In genomic region chr7:132575623-132576022, GRCm38 (mm10) we compare ENCODE assay signal across 8 mouse cellular contexts. TPM values are rescaled to one million over a fixed set of nuclear protein-coding genes. Genes with fewer than 3 reads are reported as not detected.
A peak's percentile ranks its signal among the peaks of the same experiment; 100 is the strongest.
DNase-seq lines count a peak whose midpoint lies in the region; ATAC-seq and TF ChIP-seq lines count a peak whose summit lies in the region.

No protein-coding gene starts in this region.

- peaks cover 17% of the 10 kb centered on the region; the same call in 1 of the 2 replicates for H3K4me1 ChIP-seq in forebrain, embryonic 14.5 days (ENCODE audit: control insufficient read depth, insufficient read depth, low read length)
- H3K4me1 ChIP-seq in lung, embryonic 14.5 days (ENCODE audit: insufficient read depth): peaks cover 10% of the 10 kb centered on the region

- no peaks in the 10 kb centered on the region; the same call in 1 of the 2 replicates for H3K9me3 ChIP-seq in forebrain, embryonic 14.5 days (replicated peaks; ENCODE audit: control insufficient read depth, low read length)
- no peaks in the 10 kb centered on the region for H3K9me3 ChIP-seq in lung, embryonic 14.5 days (ENCODE audit: low read depth, low read length)

- H3K27ac ChIP-seq in forebrain, embryonic 14.5 days (ENCODE audit: low read depth, low read length): peak overlapping the region; percentile 78
- peak overlapping the region; percentile 94 for H3K27ac ChIP-seq in layer of hippocampus, adult 2 months
- H3K27ac ChIP-seq in lung, embryonic 14.5 days (ENCODE audit: low read depth): peak overlapping the region; percentile 98

- DNase-seq in MEL-GATA-1-ER (ENCODE audit: extremely low read depth, low read depth): peak; percentile 99
- peak; percentile 84 for DNase-seq in cerebellum, adult 11-12 months
- peak; percentile 93 for DNase-seq in forebrain, embryonic 14.5 days (ENCODE audit: low spot score)
- peak; percentile 65 for DNase-seq in heart, postnatal 25 days (ENCODE audit: low spot score)
- DNase-seq in layer of hippocampus, adult 2 months (ENCODE audit: low spot score in 2 of 2): peak; percentile 84 to 88
- peak; percentile 96 for DNase-seq in lung, embryonic 14.5 days
- DNase-seq in thymus, postnatal 0 days (ENCODE audit: low spot score): peak; percentile 80

- H3K4me2 ChIP-seq in forebrain, embryonic 14.5 days (ENCODE audit: low read length): peak overlapping the region; percentile 67
- peak overlapping the region; percentile 62 for H3K4me2 ChIP-seq in lung, embryonic 14.5 days

- H3K36me3 ChIP-seq in forebrain, embryonic 14.5 days (ENCODE audit: control insufficient read depth, insufficient read depth, low read length): no peaks in the 10 kb centered on the region
- 0 out of 2 replicates have a peak, but pooled peaks cover 1% of the 10 kb centered on the region for H3K36me3 ChIP-seq in lung, embryonic 14.5 days (ENCODE audit: insufficient read depth)

- intact Hi-C loops in heart, postnatal 25 days (cut with DNase I): loop anchor here (5.0 to 10.0 kb wide), 2 partner anchors 57 to 149 kb away; no protein-coding TSS in a partner anchor

- ATAC-seq in forebrain, embryonic 14.5 days: peak; percentile 89
- ATAC-seq in lung, embryonic 14.5 days (ENCODE audit: insufficient read depth): peak; percentile 96
- peak; percentile 76 for ATAC-seq in neutrophil, adult 5-6 weeks (ENCODE audit: extremely low read depth, insufficient number of reproducible peaks, low FRiP score, poor library complexity, severe bottlenecking)

- peak overlapping the region; percentile 70 for H3K9ac ChIP-seq in forebrain, embryonic 14.5 days (ENCODE audit: low read length)
- H3K9ac ChIP-seq in lung, embryonic 14.5 days: peak overlapping the region; percentile 72

- WGBS in forebrain, embryonic 14.5 days: under 1% methylated on average over 13 of the region's 13 CpGs
- WGBS in lung, embryonic 14.5 days: under 1% methylated on average over 13 of the region's 13 CpGs

- TF ChIP-seq CTCF in layer of hippocampus, adult 2 months (conservative IDR thresholded peaks at IDR 0.05): peak; percentile 69
- TF ChIP-seq CTCF in lung, embryonic 14.5 days (IDR thresholded peaks at IDR 0.05; ENCODE audit: low read depth): peak; percentile 70

- peak overlapping the region; percentile 65 for H3K4me3 ChIP-seq in forebrain, embryonic 14.5 days (ENCODE audit: low read depth, low read length)
- H3K4me3 ChIP-seq in layer of hippocampus, adult 2 months: peak overlapping the region; percentile 82
- H3K4me3 ChIP-seq in lung, embryonic 14.5 days (ENCODE audit: low read depth, low read length): peak overlapping the region; percentile 57

- H3K27me3 ChIP-seq in forebrain, embryonic 14.5 days (replicated peaks; ENCODE audit: control insufficient read depth, insufficient read depth, low read length): no peaks in the 10 kb centered on the region
- H3K27me3 ChIP-seq in lung, embryonic 14.5 days (ENCODE audit: insufficient read depth, low read length): no peaks in the 10 kb centered on the region

RNA-seq across cellular contexts. Expression of gene Oat, which starts 0.6 kb away (rescaled TPM):
- 130 and 138 TPM in 2 replicates for polyA plus RNA-seq in forebrain, embryonic 14.5 days (2014; fragmentation: Nextera tagmentation; extraction: Ambion mirVana)
- total RNA-seq in heart, postnatal 25 days (2021): 100 to 1,000 TPM; 162 to 164 TPM
- total RNA-seq in layer of hippocampus, adult 2 months (2021): 10 to 100 TPM; 91.2 to 95.6 TPM
- 270 and 289 TPM in 2 replicates for polyA plus RNA-seq in lung, embryonic 14.5 days (2014; fragmentation: Nextera tagmentation; extraction: Ambion mirVana)
- total RNA-seq in neutrophil, adult 5-6 weeks (2017): 73.4 and 79.7 TPM in 2 replicates
- polyA plus RNA-seq in thymus, postnatal 0 days (2015; fragmentation: Nextera tagmentation; extraction: Ambion mirVana): 109 and 111 TPM in 2 replicates

RNA-seq across cellular contexts. Expression of gene Nkx1-2, which starts 23.8 kb away (rescaled TPM):
- not detected in 2 replicates for polyA plus RNA-seq in forebrain, embryonic 14.5 days (2014; fragmentation: Nextera tagmentation; extraction: Ambion mirVana)
- total RNA-seq in heart, postnatal 25 days (2021): not detected
- total RNA-seq in layer of hippocampus, adult 2 months (2021): not detected
- not detected in 2 replicates for polyA plus RNA-seq in lung, embryonic 14.5 days (2014; fragmentation: Nextera tagmentation; extraction: Ambion mirVana)
- not detected in 2 replicates for total RNA-seq in neutrophil, adult 5-6 weeks (2017)
- polyA plus RNA-seq in thymus, postnatal 0 days (2015; fragmentation: Nextera tagmentation; extraction: Ambion mirVana): 0.05 TPM in 1 of 2 replicates, not detected in the other

RNA-seq across cellular contexts. Expression of gene Lhpp, which starts 34.8 kb away (rescaled TPM):
- 26.7 and 29.6 TPM in 2 replicates for polyA plus RNA-seq in forebrain, embryonic 14.5 days (2014; fragmentation: Nextera tagmentation; extraction: Ambion mirVana)
- 10 to 100 TPM; 14.6 to 15.6 TPM for total RNA-seq in heart, postnatal 25 days (2021)
- total RNA-seq in layer of hippocampus, adult 2 months (2021): 10 to 100 TPM; 22.9 to 25.3 TPM
- polyA plus RNA-seq in lung, embryonic 14.5 days (2014; fragmentation: Nextera tagmentation; extraction: Ambion mirVana): 21.7 and 22.8 TPM in 2 replicates
- total RNA-seq in neutrophil, adult 5-6 weeks (2017): 0.86 and 1.5 TPM in 2 replicates
- polyA plus RNA-seq in thymus, postnatal 0 days (2015; fragmentation: Nextera tagmentation; extraction: Ambion mirVana): 7.5 and 8.8 TPM in 2 replicates

Comparison
In these comparisons a context has a peak if more than half of its experiments do, and no peak if none do; other contexts are left out.
1. Peak in every context shown above with its lines: DNase-seq, ATAC-seq, H3K4me3 ChIP-seq and H3K27ac ChIP-seq.